Comparison of ENCODE assay signal across 8 mouse cellular contexts in genomic region chr17:34196941-34197894, GRCm38 (mm10). TPM values are rescaled to one million over a fixed set of nuclear protein-coding genes. Genes with fewer than 3 reads are reported as not detected.
DNase-seq lines count a peak whose midpoint lies in the region; ATAC-seq lines count a peak whose summit lies in the region.

Gene Psmb8, plus strand, starts transcription at chr17:34197721.

- H3K36me3 ChIP-seq in embryonic facial prominence, embryonic 13.5 days: no peaks in the 10 kb centered on the region
- no peaks in the 10 kb centered on the region for H3K36me3 ChIP-seq in midbrain, embryonic 11.5 days (ENCODE audit: control insufficient read depth, insufficient read depth, low read length)

- intact Hi-C loops in left cerebral cortex, postnatal 4 days (cut with DNase I): no loop called here

- 4% methylated on average over 41 of the region's 41 CpGs for WGBS in embryonic facial prominence, embryonic 13.5 days
- 4% methylated on average over 41 of the region's 41 CpGs for WGBS in midbrain, embryonic 11.5 days

- peak within 1 kb of the TSS; percentile 45 for H3K4me3 ChIP-seq in embryonic facial prominence, embryonic 13.5 days
- peak within 1 kb of the TSS; percentile 32 for H3K4me3 ChIP-seq in midbrain, embryonic 11.5 days (ENCODE audit: low read depth, low read length)

- H3K27ac ChIP-seq in embryonic facial prominence, embryonic 13.5 days: no peak within 1 kb of the TSS
- H3K27ac ChIP-seq in midbrain, embryonic 11.5 days (ENCODE audit: low read depth, low read length): no peak within 1 kb of the TSS

- peaks cover 15% of the 10 kb centered on the region for H3K4me1 ChIP-seq in embryonic facial prominence, embryonic 13.5 days
- H3K4me1 ChIP-seq in midbrain, embryonic 11.5 days (ENCODE audit: control insufficient read depth, insufficient read depth, low read length): peaks cover 10% of the 10 kb centered on the region

- peaks cover 95% of the 10 kb centered on the region for H3K27me3 ChIP-seq in embryonic facial prominence, embryonic 13.5 days
- peaks cover 51% of the 10 kb centered on the region for H3K27me3 ChIP-seq in midbrain, embryonic 11.5 days (ENCODE audit: control insufficient read depth, insufficient read depth, low read length)

- DNase-seq in adrenal gland, postnatal 14 days: peak; percentile 97
- DNase-seq in heart, adult 11 months: peak; percentile 99
- peak; percentile 91 for DNase-seq in kidney, adult 11 months
- DNase-seq in left cerebral cortex, postnatal 4 days: peak; percentile 89
- DNase-seq in midbrain, embryonic 11.5 days (ENCODE audit: low spot score, missing footprints): peak; percentile 98
- peak; percentile 78 for DNase-seq in right cerebral cortex, postnatal 4 days
- DNase-seq in yolk sac, embryonic 10.5 days (ENCODE audit: low spot score): peak; percentile 46

- H3K4me2 ChIP-seq in embryonic facial prominence, embryonic 13.5 days: peak within 1 kb of the TSS; percentile 73
- peak within 1 kb of the TSS; percentile 56 for H3K4me2 ChIP-seq in midbrain, embryonic 11.5 days

- H3K9ac ChIP-seq in embryonic facial prominence, embryonic 13.5 days: peak within 1 kb of the TSS; percentile 47
- H3K9ac ChIP-seq in midbrain, embryonic 11.5 days (ENCODE audit: low read length): no peak within 1 kb of the TSS; the same call in 1 of the 2 replicates

- peak; percentile 75 for ATAC-seq in embryonic facial prominence, embryonic 13.5 days (ENCODE audit: insufficient number of reproducible peaks, insufficient read depth, low FRiP score, low TSS enrichment, low read depth)
- peak; percentile 83; the same call in 1 of the 2 replicates for ATAC-seq in midbrain, embryonic 11.5 days (ENCODE audit: low FRiP score)

- H3K9me3 ChIP-seq in embryonic facial prominence, embryonic 13.5 days: no peaks in the 10 kb centered on the region
- H3K9me3 ChIP-seq in midbrain, embryonic 11.5 days (ENCODE audit: control insufficient read depth, low read length): no peaks in the 10 kb centered on the region

RNA-seq across cellular contexts. Expression of gene Psmb8, which starts in this region (rescaled TPM):
- total RNA-seq in adrenal gland, postnatal 14 days (2021): 21.0 and 33.6 TPM in 2 replicates
- 4.3 and 5.7 TPM in 2 replicates for polyA plus RNA-seq in embryonic facial prominence, embryonic 13.5 days (2015; fragmentation: Nextera tagmentation; extraction: Ambion mirVana)
- total RNA-seq in left cerebral cortex, postnatal 4 days (2021): 1 to 10 TPM; 1.3 to 1.9 TPM
- polyA plus RNA-seq in midbrain, embryonic 11.5 days (2014; fragmentation: Nextera tagmentation; extraction: Ambion mirVana): 1.8 and 2.1 TPM in 2 replicates

Comparison
In these comparisons a context has a peak if more than half of its experiments do, and no peak if none do; other contexts are left out.
1. DNase-seq: peak in every context shown above with its lines; median percentile 99 in heart, adult 11 months; 98 in midbrain, embryonic 11.5 days; 97 in adrenal gland, postnatal 14 days; 91 in kidney, adult 11 months; 89 in left cerebral cortex, postnatal 4 days; 78 in right cerebral cortex, postnatal 4 days; 46 in yolk sac, embryonic 10.5 days.